Mouse (Mus musculus) spleen, adult 2 months (tissue): ENCODE measurements around the gene Tsfm. TPM values are rescaled to one million over a fixed set of nuclear protein-coding genes. Genes with fewer than 3 reads are reported as not detected.

ENCODE experiments used
- DNase-seq, 2 experiments: peaks; one replicate each; pipeline versions ENCODE4 v3.0.0 to v3.0.0-alpha.2; 2012 to 2021; ENCODE audit warnings: low spot score in 2 of 2, low read depth in 1 of 2
- H3K27ac ChIP-seq: fragments of 200-500 bp; 2 replicates; pipeline ENCODE4 v1.5.1; 2012; ENCODE audit warnings: low read length, inconsistent platforms; ENCODE audit not compliant: insufficient read depth
- H3K27me3 ChIP-seq: fragments of 200-500 bp; 2 replicates; pipeline ENCODE4 v1.6.1; 2012; ENCODE audit warnings: mild to moderate bottlenecking, moderate library complexity, low read length, inconsistent platforms; ENCODE audit not compliant: control insufficient read depth, insufficient read depth
- H3K36me3 ChIP-seq: fragments of 200-500 bp; 2 replicates; pipeline ENCODE4 v1.6.1; 2012; ENCODE audit warnings: mild to moderate bottlenecking, low read length, inconsistent platforms; ENCODE audit not compliant: control insufficient read depth, insufficient read depth
- H3K4me1 ChIP-seq: fragments of 200-500 bp; 2 replicates; pipeline ENCODE4 v1.6.1; 2011; ENCODE audit warnings: inconsistent platforms; ENCODE audit not compliant: control insufficient read depth, insufficient read depth, insufficient read length
- H3K4me3 ChIP-seq: fragments of 200-500 bp; 2 replicates; pipeline ENCODE4 v1.5.1; 2011; ENCODE audit warnings: mild to moderate bottlenecking, inconsistent platforms; ENCODE audit not compliant: insufficient read depth, insufficient read length; ENCODE audit errors: extremely low read depth
- CTCF ChIP-seq: fragments of 200-500 bp; IDR thresholded peaks from 2 replicates; pipeline ENCODE4 v1.5.1; 2011; ENCODE audit warnings: mild to moderate bottlenecking, inconsistent platforms; ENCODE audit not compliant: insufficient read depth, insufficient read length, insufficient replicate concordance; ENCODE audit errors: extremely low read depth
- POLR2A ChIP-seq: fragments of 200-500 bp; IDR thresholded peaks from 2 replicates; pipeline ENCODE4 v1.6.1; 2011; ENCODE audit warnings: low read depth, low read length, inconsistent platforms
- WGBS: fragments of 180-500 bp; shearing (Covaris S2); methylation state at CpG from one replicate; pipeline ENCODE4 v1.1.7; 2018; 5-methylcytosine and 5-hydroxymethylcytosine counted together
- polyA plus RNA-seq: library from polyadenylated mRNA; depleted of rRNA; stranded (reverse); fragments of >200 nt; gene quantifications from 2 replicates; pipeline ENCODE4 v1.2.3, GENCODE M21; 2012

Gene Tsfm
- polyA plus RNA-seq, 1 experiment: 17.1 TPM

GRCm38 (mm10) chr10:126988513-126989165 is 42.0 kb downstream of the Tsfm start:
- no peak overlapping the region for H3K27ac ChIP-seq
- H3K36me3 ChIP-seq: peaks cover 9% of the 10 kb centered on the region
- no peaks in the 10 kb centered on the region for H3K27me3 ChIP-seq
- H3K4me3 ChIP-seq: no peak overlapping the region
- TF ChIP-seq POLR2A: no peak
- no peak for DNase-seq
- WGBS: 38% methylated on average over 5 of the region's 5 CpGs
- H3K4me1 ChIP-seq: peaks cover 25% of the 10 kb centered on the region; the same call in 1 of the 2 replicates

DNA sequence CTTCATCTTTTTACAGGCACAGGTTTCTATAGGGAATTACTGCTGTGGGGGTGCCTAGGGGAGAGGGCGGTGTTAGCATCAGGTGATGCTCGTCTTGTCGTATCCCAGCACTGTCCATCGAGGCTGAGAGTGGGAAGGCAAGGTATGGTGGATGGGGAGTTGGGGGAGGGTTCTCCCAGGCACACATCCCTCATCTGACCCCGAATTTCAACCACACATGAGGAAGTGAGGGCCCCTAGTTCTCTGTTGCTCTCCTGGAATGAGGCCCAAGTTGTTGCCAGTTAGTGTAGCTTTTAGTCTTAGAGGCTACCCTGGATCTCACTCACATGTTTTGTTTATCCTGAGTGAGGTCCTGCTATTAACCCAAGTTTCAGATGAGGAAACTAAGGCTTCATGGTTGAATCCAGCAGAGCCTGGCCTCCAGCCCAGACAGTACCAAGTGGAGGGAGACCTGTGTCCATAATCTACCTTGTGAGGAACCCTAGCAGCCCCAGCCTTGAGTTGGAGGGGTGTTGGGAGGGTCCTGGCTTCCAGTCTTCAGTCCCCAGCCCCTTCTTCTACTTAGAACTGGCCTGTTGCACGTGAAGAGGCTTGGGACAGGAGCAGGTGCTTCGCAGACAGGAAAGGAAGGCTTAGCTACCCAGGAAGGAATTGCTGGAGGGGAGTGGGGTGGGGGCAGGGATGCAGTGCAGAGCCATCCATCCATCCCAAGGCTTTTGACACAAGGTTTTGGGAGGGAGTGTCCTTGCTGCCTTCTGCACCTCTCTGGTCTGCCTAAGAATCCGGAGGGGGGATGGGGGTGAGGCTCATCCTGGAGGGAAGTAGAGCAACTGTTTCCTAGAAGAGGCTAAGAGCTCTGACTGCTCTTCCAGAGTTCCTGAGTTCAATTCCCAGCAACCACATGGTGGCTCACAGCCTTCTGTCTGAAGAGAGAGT is 43.2 kb downstream of the Tsfm start:
- TF ChIP-seq POLR2A: no peak
- no peak for TF ChIP-seq CTCF
- DNase-seq: no peak
- Histone ChIP-seq H3K27me3 (no peaks in the 10 kb centered on the region), H3K36me3 (peaks cover 4% of the 10 kb centered on the region), H3K27ac (peak overlapping the region; percentile 25; the same call in 1 of the 2 replicates), H3K4me1 (peaks cover 30% of the 10 kb centered on the region; the same call in 1 of the 2 replicates), H3K4me3 (no peak overlapping the region)
- 49% methylated on average over 8 of the region's 8 CpGs for WGBS

DNA sequence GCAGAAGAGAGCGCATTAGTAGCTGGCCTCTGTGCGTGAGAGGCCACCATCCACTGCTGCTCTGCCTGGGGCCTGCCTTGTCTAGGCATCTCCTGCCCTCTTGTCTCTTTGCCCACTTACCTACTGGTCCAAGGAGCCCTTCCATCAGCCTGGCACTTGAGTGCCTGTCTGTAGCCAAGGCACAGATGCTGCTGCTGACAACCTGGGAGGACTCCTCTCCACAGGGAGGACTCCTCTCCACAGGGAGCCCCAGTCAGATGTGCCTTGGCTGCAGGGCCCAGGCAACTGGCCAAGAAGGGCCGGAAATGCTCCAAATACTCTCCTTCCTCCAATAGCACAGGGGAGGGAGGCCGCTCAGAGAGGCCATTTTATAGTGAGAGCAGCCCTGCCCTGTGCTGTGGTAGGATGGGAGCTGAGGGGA is 44.1 kb downstream of the Tsfm start:
- H3K27me3 ChIP-seq: no peaks in the 10 kb centered on the region
- TF ChIP-seq POLR2A: no peak
- no peak for DNase-seq
- H3K36me3 ChIP-seq: no peaks in the 10 kb centered on the region
- peaks cover 34% of the 10 kb centered on the region; the same call in 1 of the 2 replicates for H3K4me1 ChIP-seq
- H3K4me3 ChIP-seq: no peak overlapping the region
- H3K27ac ChIP-seq: peak overlapping the region; percentile 15; the same call in 1 of the 2 replicates
- 68% methylated on average over 4 of the region's 4 CpGs for WGBS

GRCm38 (mm10) chr10:126985579-126985978 is 45.1 kb downstream of the Tsfm start:
- WGBS: 85% methylated on average over 9 of the region's 9 CpGs

DNA sequence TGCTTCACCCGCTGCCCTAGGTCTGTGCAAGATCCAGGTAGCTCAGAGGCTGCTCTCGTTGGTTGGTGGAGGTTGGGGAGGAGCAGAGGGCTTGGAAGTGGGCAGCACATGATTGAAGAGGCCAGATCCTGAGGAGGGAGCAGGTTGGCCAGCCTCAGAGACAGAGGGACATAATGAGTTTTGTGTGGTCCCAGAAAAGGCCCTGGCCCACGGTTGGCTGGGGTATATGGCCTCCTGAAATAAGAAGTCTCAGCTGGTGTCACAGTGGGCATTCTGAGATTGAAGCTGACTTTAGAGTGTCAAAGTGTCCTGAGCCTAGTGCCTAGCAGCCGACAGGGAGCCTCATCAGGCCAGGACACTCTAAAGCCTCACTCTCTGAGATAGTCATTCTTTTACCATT is 45.5 kb downstream of the Tsfm start:
- no peak overlapping the region for H3K27ac ChIP-seq
- WGBS: 78% methylated on average over 4 of the region's 4 CpGs
- no peaks in the 10 kb centered on the region for H3K27me3 ChIP-seq
- no peaks in the 10 kb centered on the region for H3K36me3 ChIP-seq
- H3K4me1 ChIP-seq: peaks cover 44% of the 10 kb centered on the region; the same call in 1 of the 2 replicates
- TF ChIP-seq CTCF (no peak), POLR2A (no peak)
- no peak overlapping the region for H3K4me3 ChIP-seq
- no peak for DNase-seq

More at GRCm38 (mm10) chr10:126985579-126985978, 45.1 kb downstream of the Tsfm start:
- no peak for TF ChIP-seq POLR2A
- no peak for TF ChIP-seq CTCF
- peaks cover 42% of the 10 kb centered on the region; the same call in 1 of the 2 replicates for H3K4me1 ChIP-seq
- H3K36me3 ChIP-seq: no peaks in the 10 kb centered on the region
- no peak overlapping the region for H3K27ac ChIP-seq
- no peak for DNase-seq
- H3K4me3 ChIP-seq: no peak overlapping the region
- H3K27me3 ChIP-seq: no peaks in the 10 kb centered on the region

GRCm38 (mm10) chr10:126984189-126985004 is 46.2 kb downstream of the Tsfm start:
- Histone ChIP-seq H3K27me3 (no peaks in the 10 kb centered on the region), H3K4me1 (peaks cover 44% of the 10 kb centered on the region; the same call in 1 of the 2 replicates), H3K27ac (no peak overlapping the region), H3K4me3 (no peak overlapping the region), H3K36me3 (no peaks in the 10 kb centered on the region)
- 34% methylated on average over 5 of the region's 5 CpGs for WGBS
- no peak for DNase-seq
- no peak for TF ChIP-seq CTCF
- TF ChIP-seq POLR2A: no peak
